Mouse (Mus musculus) regulatory T cell (primary cell): ENCODE measurements around the gene Rapgef2.

ENCODE experiments used
- in situ Hi-C: fragments of 300-600 bp; cut with MboI, MseI; formaldehyde crosslinking; loops from one replicate; pipeline ENCODE4 v1.15.1; 2025; ENCODE audit warnings: high pct_unique_total_duplicates

Rapgef2 gene

DNA sequence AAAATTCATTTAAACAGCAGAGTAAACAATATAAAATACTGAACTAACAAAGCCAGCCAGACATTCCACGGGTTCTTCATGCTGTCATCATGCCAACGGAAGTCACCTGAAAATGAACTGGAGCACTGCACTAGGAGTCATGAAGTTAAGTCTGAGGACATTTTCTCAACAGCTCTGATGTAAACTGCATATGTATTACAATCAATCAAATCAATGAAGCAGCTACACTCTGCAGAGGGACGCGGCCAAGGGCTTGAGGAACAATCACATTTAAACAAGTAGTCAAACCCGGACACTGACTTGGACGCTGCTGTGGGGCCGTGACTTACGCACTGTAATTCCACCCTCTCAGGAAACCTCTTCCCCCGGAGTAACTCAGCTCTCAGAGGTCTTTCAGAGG lies 82.1 kb downstream of the Rapgef2 start:
- in situ Hi-C loops = loop anchor here (5.0 to 10.0 kb wide), 2 partner anchors 263 to 391 kb away; partner anchors contain the start of gene Ppid

GRCm38 (mm10) chr3:79203821-79204220 lies 82.5 kb downstream of the Rapgef2 start:
- in situ Hi-C loops = loop anchor here (5.0 to 10.0 kb wide), 2 partner anchors 263 to 391 kb away; partner anchors contain the start of gene Ppid

DNA sequence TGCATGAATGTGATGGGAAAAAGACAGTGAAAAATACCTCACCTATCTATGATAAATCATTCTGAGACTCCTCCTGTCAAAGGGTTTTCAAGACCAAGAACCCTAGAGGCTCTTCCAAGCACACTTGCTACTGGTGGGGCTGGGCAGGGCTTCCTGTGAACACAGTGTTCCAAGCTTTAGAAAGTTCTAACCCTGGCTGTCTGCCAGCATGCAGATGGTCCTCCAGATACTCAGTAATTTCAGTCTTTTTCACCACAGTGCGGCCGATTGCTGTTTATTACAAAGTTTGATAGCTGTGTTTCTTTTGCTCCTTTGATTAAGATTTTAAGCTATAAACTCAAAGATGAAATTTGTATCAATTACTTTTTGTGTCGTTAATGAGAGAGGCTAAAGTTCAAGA lies 83.1 kb downstream of the Rapgef2 start:
- in situ Hi-C loops = loop anchor here (5.0 to 10.0 kb wide), 2 partner anchors 264 to 392 kb away; partner anchors contain the start of gene Ppid

GRCm38 (mm10) chr3:79202275-79203153 lies 83.8 kb downstream of the Rapgef2 start:
- in situ Hi-C loops = loop anchor here (5.0 to 10.0 kb wide), 2 partner anchors 265 to 392 kb away; partner anchors contain the start of gene Ppid

DNA sequence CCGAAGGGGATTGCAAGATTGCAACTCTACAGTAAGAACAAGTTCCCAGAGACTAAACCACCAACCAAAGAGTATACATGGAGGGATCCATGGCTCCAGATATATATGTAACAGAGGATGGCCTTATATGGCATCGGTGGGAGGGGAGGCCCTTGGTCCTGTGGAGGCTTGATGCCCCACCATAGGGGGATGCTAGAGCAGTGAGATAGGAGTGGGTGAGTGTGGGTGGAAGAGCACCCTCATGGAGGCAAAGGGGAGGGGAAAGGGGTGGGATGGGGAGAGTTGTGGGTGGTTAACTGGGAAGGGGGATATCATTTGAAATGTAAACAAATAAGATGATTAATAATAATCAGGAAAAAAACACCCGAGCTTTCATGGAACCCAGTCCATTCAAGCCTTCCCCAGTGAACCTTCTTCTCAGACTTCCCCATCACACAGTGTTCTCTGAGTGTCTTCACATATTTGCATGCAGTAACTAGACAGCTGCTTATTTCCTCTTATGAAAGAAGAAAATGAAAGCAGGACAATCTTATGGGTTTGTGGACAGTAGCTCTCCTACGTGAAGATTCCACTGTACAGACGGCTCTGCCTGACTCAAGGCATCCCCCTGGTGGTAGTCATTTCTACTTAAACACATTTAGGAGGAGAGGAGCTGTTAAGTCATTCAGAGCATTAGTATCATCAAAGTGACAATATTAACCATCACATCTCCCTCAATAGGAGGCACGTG lies 89.4 kb downstream of the Rapgef2 start:
- in situ Hi-C loops = loop anchor here (5.0 kb wide), 1 partner anchor 240 kb away; no protein-coding TSS in a partner anchor

DNA sequence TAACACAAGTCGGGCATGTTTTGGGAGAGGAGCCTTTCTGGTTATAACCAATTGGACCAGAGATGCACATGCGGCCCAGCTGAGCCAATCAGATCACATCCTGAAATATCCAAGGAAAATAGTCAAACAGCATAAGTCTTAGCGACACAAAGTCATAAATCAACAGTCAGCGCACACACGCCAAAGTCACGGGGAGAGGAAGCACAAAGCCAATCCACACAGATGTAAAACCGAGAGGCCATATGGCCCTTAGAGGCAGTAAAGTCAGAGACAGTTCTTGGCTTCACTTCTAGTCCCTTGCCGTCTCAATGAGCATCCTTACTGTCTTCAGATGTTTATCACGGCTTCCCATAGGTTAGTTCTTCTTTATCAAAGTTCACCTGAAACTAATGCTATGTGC lies 91.0 kb downstream of the Rapgef2 start:
- in situ Hi-C loops = loop anchor here (5.0 kb wide), 1 partner anchor 238 kb away; no protein-coding TSS in a partner anchor

DNA sequence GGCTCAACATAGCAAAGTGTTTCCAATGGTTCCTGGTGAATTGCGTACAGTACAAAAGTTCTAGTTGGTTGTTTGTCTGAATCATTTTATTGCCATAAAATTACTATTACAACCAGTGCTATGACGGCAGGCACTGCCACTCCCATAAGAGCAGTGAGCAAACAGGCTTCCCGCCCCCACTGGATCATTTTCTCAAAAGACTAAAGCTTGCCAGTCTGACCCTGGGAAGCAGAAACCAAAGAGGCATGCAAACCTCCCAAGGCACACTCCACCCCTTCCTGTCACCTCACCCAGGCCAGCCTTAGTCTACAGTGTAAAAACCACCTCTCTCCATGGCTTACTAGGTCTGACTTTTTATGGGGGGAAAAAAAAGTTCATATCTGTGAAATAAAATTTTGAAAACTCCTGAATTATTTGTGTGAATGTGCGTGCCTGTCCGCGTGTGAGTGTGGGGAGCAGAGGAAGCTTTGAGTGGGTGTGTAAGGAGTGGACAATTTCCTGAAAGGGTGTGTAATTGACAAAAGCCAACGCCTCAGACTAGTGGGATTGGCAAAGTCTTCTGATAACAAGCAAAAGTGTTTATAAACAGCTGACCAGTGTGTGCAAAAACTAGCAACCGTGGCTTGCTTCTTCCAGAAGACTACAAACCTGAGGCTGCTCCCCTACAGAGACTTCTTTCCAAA lies 92.1 kb downstream of the Rapgef2 start:
- in situ Hi-C loops = no loop called here

- in situ Hi-C loops = no loop called here
Observed at GRCm38 (mm10) chr3:79193001-79193400, 93.3 kb downstream of the Rapgef2 start.

DNA sequence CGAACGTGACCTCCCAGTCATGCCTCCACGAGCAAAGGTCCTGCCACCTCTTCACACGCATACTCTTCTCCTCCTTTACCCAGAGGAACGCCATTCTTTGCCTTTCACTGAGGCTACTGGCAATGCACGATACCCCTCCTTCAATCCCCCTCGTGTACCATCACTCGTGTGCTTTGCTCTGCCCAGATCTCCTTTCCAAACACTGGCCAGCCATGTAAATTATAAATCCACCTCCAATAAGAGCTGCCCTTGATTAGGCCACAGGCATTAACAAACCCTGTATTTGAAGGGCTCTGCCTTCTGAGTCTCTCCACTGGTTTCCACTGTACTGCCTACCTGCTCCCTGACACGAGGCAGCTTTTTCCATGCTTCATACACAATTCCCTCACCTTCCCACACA lies 94.3 kb downstream of the Rapgef2 start:
- in situ Hi-C loops = no loop called here

- in situ Hi-C loops = no loop called here
Observed at GRCm38 (mm10) chr3:79191471-79191870, 94.8 kb downstream of the Rapgef2 start.

DNA sequence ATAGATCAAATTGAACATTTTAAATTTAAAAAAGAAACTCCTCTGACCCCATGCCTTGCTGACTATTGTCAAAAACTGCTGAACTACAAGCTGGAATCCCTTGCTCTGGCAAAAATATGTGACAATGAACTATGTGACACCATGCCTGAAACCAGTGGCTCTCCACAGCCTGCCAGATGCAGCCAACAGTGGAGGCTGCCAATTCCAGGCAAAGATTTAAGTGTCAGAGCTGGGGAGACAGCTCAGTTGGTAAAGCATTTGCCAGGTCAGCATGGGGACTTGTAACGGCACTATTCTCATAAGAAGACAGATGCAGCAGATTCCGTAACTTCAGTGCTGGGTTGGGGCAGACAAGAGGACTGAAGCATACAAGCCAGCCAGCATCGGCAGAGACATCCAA lies 95.9 kb downstream of the Rapgef2 start:
- in situ Hi-C loops = no loop called here

DNA sequence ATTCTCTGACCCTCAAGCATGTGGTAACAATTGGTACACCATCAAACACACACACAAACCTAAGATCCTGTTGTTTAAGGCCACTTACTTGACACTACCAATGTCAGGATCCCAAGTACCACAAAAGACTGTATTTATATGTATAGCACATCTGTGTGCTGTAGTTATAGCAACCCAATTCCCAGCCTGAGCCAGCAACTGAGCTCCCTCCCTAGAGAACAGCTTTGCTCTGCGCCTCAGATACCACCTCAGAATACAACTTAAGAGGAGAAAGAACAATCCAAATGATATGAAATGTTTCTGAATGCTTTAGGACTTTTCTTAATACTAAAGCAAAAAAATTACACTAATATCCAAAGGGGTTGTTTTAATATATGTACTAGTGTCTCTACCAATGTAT lies 98.4 kb downstream of the Rapgef2 start:
- in situ Hi-C loops = no loop called here

- in situ Hi-C loops = no loop called here
Observed at GRCm38 (mm10) chr3:79182290-79182689, 104.0 kb downstream of the Rapgef2 start.

DNA sequence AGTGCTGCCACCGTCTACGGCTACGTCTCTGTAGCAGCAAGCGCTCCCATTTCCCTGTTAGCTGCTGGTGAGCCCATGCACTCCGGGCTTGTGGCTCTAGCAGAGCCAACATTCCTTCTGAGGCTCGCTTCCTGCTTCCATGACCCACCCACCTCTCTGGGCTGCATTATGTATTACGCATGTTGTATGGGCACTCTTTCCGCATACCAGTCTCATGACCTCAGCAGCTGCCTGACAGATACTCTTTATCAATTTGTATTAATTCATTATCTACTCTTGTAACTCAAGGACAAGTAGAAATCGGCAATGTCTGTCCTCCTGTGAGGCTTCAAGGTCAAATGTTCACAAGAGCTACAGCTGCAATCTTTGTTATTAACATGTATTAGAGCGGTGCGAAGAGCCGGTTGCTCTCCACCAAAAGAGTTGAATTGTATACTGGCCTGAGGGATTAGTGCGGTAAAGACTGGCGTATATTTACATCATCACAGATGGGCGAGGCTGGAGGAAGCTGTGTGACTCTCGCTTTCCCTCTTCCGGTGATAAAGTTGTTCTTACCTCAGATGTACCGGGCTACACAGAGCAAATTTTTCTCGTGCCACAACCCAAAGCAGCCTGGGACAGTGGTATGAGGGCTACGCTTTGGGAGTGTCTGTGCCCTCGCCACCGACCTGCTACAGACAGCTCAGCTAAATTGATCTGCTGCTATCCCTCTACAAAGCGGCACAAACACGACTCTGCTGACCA lies 104.9 kb downstream of the Rapgef2 start:
- in situ Hi-C loops = no loop called here

DNA sequence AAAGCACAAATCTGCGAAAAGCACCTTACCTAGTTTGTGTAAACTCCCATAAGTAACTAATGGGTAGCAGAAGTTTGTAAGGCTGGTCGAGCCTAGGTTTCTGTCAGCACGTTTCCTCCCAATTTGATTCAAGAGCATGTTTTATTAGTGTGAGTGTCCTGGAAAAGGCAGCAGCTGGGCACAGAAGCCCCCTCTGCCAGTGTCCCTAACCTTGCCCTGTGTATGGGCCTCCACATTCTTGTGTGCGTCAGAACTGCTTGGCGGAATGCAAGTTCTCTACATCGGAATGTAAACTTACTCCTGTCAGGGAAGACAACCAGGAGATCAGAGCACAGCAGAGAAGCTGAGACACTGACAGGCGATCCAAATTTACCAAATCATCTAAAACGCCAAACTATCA lies 106.2 kb downstream of the Rapgef2 start:
- in situ Hi-C loops = no loop called here

DNA sequence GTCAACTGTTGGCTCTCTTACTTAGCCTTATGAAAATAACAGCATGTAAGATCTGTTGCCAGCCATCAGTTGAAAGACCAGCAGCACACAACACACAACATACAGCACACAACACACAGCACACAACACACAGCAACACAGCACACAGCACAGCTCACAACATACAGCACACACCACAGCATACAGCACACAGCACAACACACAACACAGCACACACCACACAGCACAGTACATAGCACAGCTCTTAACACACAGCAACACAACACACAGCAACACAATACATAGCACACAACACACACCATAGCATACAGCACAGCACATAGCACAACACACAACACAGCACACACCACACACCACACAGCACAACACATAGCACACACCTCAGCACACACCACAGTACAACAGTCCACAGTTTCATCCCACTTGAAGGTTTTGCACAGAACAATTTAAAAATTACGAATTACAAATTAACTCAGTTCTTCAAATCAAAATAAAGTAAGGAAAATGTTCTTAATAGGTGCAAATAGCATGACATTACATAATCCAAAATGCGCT lies 106.7 kb downstream of the Rapgef2 start:
- in situ Hi-C loops = no loop called here

GRCm38 (mm10) chr3:79178708-79179107 lies 107.6 kb downstream of the Rapgef2 start:
- in situ Hi-C loops = no loop called here

DNA sequence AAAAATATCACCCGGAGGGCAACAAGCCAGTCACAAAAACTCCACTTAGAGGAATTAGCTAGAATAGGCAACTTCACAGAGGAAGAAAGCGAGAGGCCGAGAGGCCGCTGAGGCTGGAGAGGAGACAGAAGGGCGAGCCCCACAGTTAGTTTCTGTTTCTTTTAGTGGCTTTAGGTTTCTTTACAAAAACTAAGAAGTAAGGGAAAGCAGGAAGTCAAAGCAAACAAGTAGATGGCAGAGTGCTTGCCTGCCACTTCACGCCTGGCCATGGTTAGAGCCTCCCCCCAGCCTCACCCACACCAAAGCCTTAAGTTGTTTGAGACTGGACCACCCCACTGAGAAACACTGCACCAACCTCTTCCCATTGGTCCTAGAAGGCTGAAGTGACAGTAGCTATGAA lies 108.2 kb downstream of the Rapgef2 start:
- in situ Hi-C loops = no loop called here

DNA sequence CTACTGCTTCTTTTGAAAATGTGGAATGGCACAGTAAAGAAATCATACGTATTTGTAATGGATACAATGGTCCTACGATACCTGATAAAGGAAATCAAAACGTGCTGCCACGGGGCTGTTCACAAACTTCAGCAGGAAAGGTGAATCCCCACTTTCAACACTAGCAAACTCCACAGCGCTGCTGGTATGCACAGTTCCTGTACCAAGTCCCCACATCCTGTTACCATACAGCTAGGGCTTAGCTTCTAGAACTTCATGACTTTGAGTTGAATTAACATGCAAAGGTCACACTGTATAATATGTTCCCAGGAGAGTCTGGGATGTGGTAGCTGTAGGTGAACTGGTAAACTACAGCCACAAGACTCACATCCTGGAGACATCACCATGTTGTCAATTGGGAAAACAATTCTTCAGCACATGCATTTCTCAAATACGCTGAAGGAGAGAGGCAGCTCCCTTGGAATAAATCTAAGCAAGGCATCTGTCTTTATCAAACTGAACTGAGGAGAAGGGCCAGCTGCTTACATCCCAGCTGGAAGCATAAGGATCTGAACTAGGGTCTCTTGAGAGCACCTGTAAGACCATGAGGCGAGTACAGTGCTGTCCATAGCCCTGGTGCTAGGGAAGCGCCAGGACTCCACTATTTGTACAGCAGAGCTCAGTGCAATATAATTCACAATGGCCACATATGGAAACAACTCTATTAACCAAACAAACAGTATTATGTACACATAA lies 109.0 kb downstream of the Rapgef2 start:
- in situ Hi-C loops = no loop called here

DNA sequence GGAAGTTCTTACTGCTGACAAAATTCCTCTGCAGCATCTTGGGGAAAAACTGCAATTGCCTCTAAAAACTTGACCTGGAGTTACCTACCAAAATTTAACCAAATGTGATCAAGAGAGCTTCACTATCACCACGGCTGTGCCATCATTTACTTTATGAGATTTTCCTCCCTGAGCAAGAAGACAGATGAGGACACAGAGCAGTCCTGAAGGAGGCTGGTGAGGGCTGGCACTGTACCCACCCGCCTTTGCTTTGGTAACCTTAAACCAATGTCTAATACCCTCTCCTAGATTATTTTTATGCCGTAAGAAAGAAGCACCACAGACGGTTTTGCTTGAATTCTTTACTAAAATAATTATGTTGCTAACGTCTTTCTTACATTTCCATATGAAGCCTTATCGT lies 112.1 kb downstream of the Rapgef2 start:
- in situ Hi-C loops = no loop called here
